Mouse (Mus musculus) intestine, postnatal 0 days (tissue): ENCODE results near the gene Aldh16a1. TPM values are rescaled to one million over a fixed set of nuclear protein-coding genes. Genes with fewer than 3 reads are reported as not detected.
"Not testable (repeated sequence)": the region's sequence is repeated elsewhere in the genome, so short reads cannot be mapped to it uniquely, and the experiment has no call there.

Source experiments
- ATAC-seq: fragments of 200-750 bp; cut with Nextera tagmentation; 2 replicates; pipeline ENCODE4 v1.8.0; 2017; ENCODE audit warnings: mild to moderate bottlenecking, moderate TSS enrichment, moderate library complexity
- H3K27ac ChIP-seq: fragments of 300-500 bp; sonication (generic); 2 replicates; pipeline ENCODE4 v1.5.1; 2014; ENCODE audit warnings: mild to moderate bottlenecking, low read depth, low read length, moderate library complexity
- H3K27me3 ChIP-seq: fragments of 300-500 bp; sonication (generic); replicated peaks from 2 replicates; pipeline ENCODE4 v1.6.1; 2014; ENCODE audit warnings: low read length, mixed read lengths; ENCODE audit not compliant: control insufficient read depth, insufficient read depth
- H3K36me3 ChIP-seq: fragments of 300-500 bp; sonication (generic); 2 replicates; pipeline ENCODE4 v1.6.1; 2014; ENCODE audit warnings: mild to moderate bottlenecking, moderate library complexity; ENCODE audit not compliant: control insufficient read depth, insufficient read depth
- H3K4me1 ChIP-seq: fragments of 300-500 bp; sonication (generic); replicated peaks from 2 replicates; pipeline ENCODE4 v1.6.1; 2014; ENCODE audit warnings: antibody characterized with exemption, low read length, mixed read lengths; ENCODE audit not compliant: control insufficient read depth, insufficient read depth
- H3K4me2 ChIP-seq: fragments of 300-500 bp; sonication (generic); replicated peaks from 2 replicates; pipeline ENCODE4 v1.6.1; 2014; ENCODE audit warnings: low read depth, mild to moderate bottlenecking, moderate library complexity
- H3K4me3 ChIP-seq: fragments of 300-500 bp; sonication (generic); 2 replicates; pipeline ENCODE4 v1.5.1; 2014; ENCODE audit warnings: low read depth, low read length
- H3K9ac ChIP-seq: fragments of 300-500 bp; sonication (generic); 2 replicates; pipeline ENCODE4 v1.6.1; 2014; ENCODE audit warnings: mild to moderate bottlenecking, low read depth, low read length
- H3K9me3 ChIP-seq: fragments of 300-500 bp; sonication (generic); 2 replicates; pipeline ENCODE4 v1.6.1; 2016; ENCODE audit warnings: mixed run types; ENCODE audit not compliant: control insufficient read depth
- CTCF ChIP-seq: sonication (generic); IDR thresholded peaks from 2 replicates; pipeline ENCODE4 v1.5.1; 2016; ENCODE audit warnings: low read depth, mild to moderate bottlenecking, control low read depth, antibody characterized with exemption, moderate library complexity
- WGBS: fragments of 180-500 bp; shearing (Covaris S2); extraction: QIAGEN DNeasy Blood & Tissue Kit; methylation state at CpG from one replicate; pipeline ENCODE4 v1.1.7; 2014; 5-methylcytosine and 5-hydroxymethylcytosine counted together
- polyA plus RNA-seq: library from polyadenylated mRNA; unstranded; fragments of >200 nt; fragmentation: Nextera tagmentation; extraction: Ambion mirVana; gene quantifications from 2 replicates; pipeline ENCODE4 v1.2.1, GENCODE M21; 2015

Gene Aldh16a1
- polyA plus RNA-seq, 1 experiment from 2014 or later, result 86.8 TPM

- 1% methylated on average over 17 of the region's 17 CpGs for WGBS
- H3K9me3 ChIP-seq, result no peaks in the 10 kb centered on the region
- no peak for TF ChIP-seq CTCF
- peak; percentile 0; the same call in 1 of the 2 replicates for ATAC-seq
- H3K4me2 ChIP-seq, result peak overlapping the region; percentile 85
- H3K9ac ChIP-seq, result peak overlapping the region; percentile 32; the same call in 1 of the 2 replicates
- peaks cover 3% of the 10 kb centered on the region; the same call in 1 of the 2 replicates for H3K4me1 ChIP-seq
- H3K27ac ChIP-seq, result peak overlapping the region; percentile 77
- peak overlapping the region; percentile 93 for H3K4me3 ChIP-seq
- H3K27me3 ChIP-seq, result no peaks in the 10 kb centered on the region
- H3K36me3 ChIP-seq, result peaks cover 23% of the 10 kb centered on the region
Measured at GRCm38 (mm10) chr7:45129318-45129717, 25.1 kb downstream of the Aldh16a1 start.

DNA sequence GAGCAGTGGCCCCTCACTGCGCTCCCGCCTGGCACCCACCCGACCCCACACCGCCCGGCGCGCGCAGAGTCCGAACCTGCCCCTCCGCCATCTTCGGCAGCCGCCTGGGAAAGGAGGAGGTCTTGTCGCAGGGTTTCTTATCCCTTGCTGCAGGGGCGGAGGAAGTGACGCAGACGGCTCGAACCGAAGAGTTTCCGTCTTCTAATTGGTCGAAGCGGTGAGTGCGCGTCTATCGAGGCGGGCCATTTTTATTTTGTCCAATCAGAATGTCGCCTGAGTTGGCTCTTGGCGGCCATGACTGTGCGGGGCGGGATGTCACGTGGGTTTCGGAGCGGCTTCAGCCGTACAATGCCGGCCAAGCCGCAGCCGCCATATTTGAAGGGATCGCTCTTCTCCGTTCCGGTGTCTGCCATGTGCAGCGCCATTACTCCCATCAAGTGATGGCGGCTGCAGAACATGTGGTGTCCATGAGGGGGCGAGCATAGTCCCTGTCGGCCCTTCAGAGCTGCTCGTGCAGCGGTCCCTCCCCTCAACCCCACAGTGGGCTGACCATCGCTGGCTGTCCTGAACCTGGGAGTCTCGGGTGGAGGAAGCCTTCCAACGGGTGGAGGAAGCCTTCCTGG is 25.6 kb downstream of the Aldh16a1 start, which contains the start of gene Rpl13a:
TSS of gene Rpl13a (minus strand) at position 138 of the 623 bp plus-strand sequence.
- TF ChIP-seq CTCF, result peak; percentile 91
- whole genome bisulfite sequencing, result under 1% methylated on average over 48 of the region's 48 CpGs
- H3K9me3 ChIP-seq, result no peaks in the 10 kb centered on the region
- peak within 1 kb of the TSS; percentile 93 for H3K4me3 ChIP-seq
- peaks cover 23% of the 10 kb centered on the region for H3K36me3 ChIP-seq
- H3K4me2 ChIP-seq, result peak within 1 kb of the TSS; percentile 85
- H3K27me3 ChIP-seq, result no peaks in the 10 kb centered on the region
- peaks cover 3% of the 10 kb centered on the region; the same call in 1 of the 2 replicates for H3K4me1 ChIP-seq
- ATAC-seq, result peak; percentile 88
- H3K9ac ChIP-seq, result peak within 1 kb of the TSS; percentile 93
- peak within 1 kb of the TSS; percentile 86 for H3K27ac ChIP-seq

GRCm38 (mm10) chr7:45127700-45128224 is 26.6 kb downstream of the Aldh16a1 start:
- peak overlapping the region; percentile 83 for H3K4me2 ChIP-seq
- H3K9ac ChIP-seq, result peak overlapping the region; percentile 93
- no peaks in the 10 kb centered on the region for H3K9me3 ChIP-seq
- TF ChIP-seq CTCF, result no peak
- under 1% methylated on average over 6 of the region's 6 CpGs for WGBS
- H3K27me3 ChIP-seq, result no peaks in the 10 kb centered on the region
- peak overlapping the region; percentile 86 for H3K27ac ChIP-seq
- ATAC-seq, result no peak
- H3K4me3 ChIP-seq, result peak overlapping the region; percentile 93
- peaks cover 26% of the 10 kb centered on the region for H3K36me3 ChIP-seq
- peaks cover 3% of the 10 kb centered on the region; the same call in 1 of the 2 replicates for H3K4me1 ChIP-seq

DNA sequence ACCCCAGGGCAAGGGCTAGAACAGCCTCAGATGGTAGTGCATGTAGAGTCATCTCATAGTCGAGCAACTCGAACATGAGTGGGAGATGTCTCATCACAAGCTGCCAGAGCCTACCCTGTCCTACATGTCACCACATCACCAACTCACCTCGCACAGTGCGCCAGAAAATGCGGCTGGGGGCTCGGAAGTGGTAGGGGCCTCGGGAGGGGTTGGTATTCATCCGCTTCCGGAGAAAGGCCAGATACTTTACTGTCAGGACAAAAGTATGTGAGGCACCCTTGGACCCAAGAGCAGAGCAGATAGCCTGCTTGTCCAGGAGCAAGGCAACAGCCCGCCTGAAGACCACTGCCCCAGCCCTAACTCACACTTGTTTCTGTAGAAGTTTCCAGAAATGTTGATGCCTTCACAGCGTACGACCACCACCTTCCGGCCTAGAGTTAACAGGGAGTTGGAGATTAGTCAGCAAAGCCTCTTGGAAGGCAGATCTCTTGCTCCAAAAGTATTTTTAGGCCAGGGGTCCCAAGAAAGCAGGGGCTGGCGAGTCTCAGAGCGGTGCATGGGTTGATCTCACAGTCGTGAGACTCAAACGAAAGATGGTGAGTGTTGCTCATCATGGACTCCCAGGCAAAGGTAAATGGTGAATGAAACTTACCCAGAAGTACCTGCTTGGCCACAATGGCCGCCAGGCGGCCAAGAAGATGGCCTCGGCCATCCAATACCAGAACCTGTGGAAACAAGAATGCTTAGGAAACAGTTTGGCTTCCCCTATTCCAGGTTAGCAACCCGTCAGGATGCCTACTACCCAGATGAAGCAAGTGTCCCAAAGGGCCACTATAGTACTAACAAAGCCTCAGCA is 27.3 kb downstream of the Aldh16a1 start:
- peak overlapping the region; percentile 93 for H3K4me3 ChIP-seq
- 26% methylated on average over 21 of the region's 21 CpGs for WGBS

DNA sequence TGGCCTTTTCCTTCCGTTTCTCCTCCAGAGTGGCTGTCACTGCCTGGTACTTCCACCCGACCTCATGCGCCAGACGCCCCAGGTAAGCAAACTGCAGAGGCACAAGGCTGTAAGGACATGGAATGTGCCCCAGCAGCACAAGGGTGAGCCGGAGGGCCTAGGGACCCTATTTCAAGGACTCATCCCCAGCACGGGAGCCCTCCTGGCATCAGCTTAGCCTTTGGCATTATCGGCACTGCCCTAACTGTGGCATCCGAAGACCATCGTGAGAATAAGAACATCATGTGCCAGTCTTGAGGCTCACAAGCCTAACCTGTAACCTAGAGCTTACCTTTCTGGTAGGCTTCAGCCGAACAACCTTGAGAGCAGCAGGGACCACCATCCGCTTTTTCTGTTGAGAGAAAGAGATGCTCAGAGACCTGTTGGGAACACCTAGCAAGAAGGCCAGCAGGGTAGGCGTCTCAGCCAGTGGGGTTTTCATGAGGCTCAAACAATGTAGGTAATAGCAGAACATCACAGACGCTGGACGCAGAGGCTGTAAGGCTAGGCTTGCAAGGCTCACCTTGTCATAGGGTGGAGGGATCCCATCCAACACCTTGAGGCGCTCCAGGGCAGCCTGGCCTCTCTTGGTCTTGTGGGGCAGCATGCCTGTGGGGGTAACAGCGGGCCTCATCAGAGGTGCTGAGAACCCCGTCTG is 28.1 kb downstream of the Aldh16a1 start:
- Histone ChIP-seq H3K4me3 (peak overlapping the region; percentile 93; the same call in 1 of the 2 replicates), H3K4me2 (peak overlapping the region; percentile 83), H3K9ac (peak overlapping the region; percentile 93; the same call in 1 of the 2 replicates), H3K4me1 (peaks cover 5% of the 10 kb centered on the region; the same call in 1 of the 2 replicates), H3K27me3 (no peaks in the 10 kb centered on the region), H3K9me3 (no peaks in the 10 kb centered on the region), H3K36me3 (peaks cover 40% of the 10 kb centered on the region), H3K27ac (peak overlapping the region; percentile 66)
- no peak for ATAC-seq
- no peak for TF ChIP-seq CTCF
- WGBS, result 54% methylated on average over 17 of the region's 17 CpGs

More for the DNA sequence above, 27.3 kb downstream of the Aldh16a1 start:
- TF ChIP-seq CTCF, result peak; percentile 56
- Histone ChIP-seq H3K9me3 (no peaks in the 10 kb centered on the region), H3K9ac (peak overlapping the region; percentile 93), H3K4me2 (peak overlapping the region; percentile 83), H3K4me1 (peaks cover 3% of the 10 kb centered on the region; the same call in 1 of the 2 replicates), H3K36me3 (peaks cover 32% of the 10 kb centered on the region), H3K27me3 (no peaks in the 10 kb centered on the region), H3K27ac (peak overlapping the region; percentile 66)
- ATAC-seq, result no peak

DNA sequence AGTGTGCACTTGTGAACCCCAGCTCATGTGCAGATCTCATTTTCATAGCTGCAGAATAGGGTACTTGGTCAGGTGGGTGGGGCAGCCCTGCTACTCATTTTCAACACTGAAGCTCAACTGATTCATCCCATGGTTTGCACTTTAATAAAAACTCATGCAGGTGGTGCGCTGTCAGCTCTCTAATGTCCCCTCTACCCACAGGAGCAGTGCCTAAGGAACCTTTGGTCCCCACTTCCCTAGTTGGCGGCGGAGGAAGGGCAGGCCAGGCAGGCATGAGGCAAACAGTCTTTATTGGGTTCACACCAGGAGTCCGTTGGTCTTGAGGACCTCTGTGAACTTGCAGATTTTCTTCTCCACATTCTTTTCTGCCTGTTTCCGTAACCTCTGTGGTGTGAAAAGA is 28.7 kb downstream of the Aldh16a1 start:
- H3K9me3 ChIP-seq, H3K4me2 ChIP-seq, H3K9ac ChIP-seq, H3K4me1 ChIP-seq, H3K27me3 ChIP-seq, ATAC-seq, H3K4me3 ChIP-seq: not testable (repeated sequence)
- H3K27ac ChIP-seq, result peak overlapping the region; percentile 66
- 65% methylated on average over 5 of the region's 5 CpGs for WGBS
- peaks cover 46% of the 10 kb centered on the region for H3K36me3 ChIP-seq
